In the genomic region with DNA sequence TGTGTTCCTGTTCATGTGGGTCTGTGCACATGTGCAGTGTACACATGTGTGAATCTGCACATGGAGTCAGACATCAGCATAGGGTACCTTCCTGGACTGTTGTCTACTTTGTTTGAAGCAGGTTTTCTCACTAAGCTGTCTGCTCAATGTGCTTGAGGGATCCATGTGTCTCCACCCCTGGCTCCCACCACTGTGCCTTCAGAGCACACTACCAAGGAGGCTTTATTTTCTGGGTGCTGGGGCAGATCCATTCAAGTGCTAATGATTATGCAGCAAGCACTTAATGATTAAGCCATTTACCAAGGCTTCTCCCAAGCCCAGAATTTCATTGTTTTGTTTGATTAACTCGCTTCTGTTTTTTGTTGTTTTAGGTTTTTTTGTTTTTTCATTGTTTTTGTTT, we compare ENCODE assay signal across 18 mouse cellular contexts.
"Had no signal": no experiment of that assay in that cellular context is flagged by ENCODE, and none has a peak within 500 bp of the region (broad histone marks: within the 10 kb centered on the region; RNA-seq: fewer than 3 reads in every experiment).

No protein-coding gene starts in this region.

- H3K4me1 ChIP-seq: intestine, embryonic 15.5 days; limb, embryonic 12.5 days; liver, embryonic 13.5 days; lung, embryonic 15.5 days; neural tube, embryonic 13.5 days had no signal

- H3K27ac ChIP-seq: intestine, embryonic 15.5 days; layer of hippocampus, adult 2 months; limb, embryonic 12.5 days; liver, embryonic 13.5 days; lung, embryonic 15.5 days; macrophage; neural tube, embryonic 13.5 days; stomach, embryonic 15.5 days had no signal

- DNase-seq: kidney, adult 18-20 months; liver; liver, embryonic 13.5 days; liver, postnatal 0 days; lung, postnatal 14 days; midbrain, embryonic 14.5 days; retina, postnatal 1 day; right cerebral cortex, postnatal 4 days; thymus, adult 2 months; thymus, postnatal 25 days had no signal

- H3K36me3 ChIP-seq: intestine, embryonic 15.5 days; limb, embryonic 12.5 days; liver, embryonic 13.5 days; lung, embryonic 15.5 days; neural tube, embryonic 13.5 days; stomach, embryonic 15.5 days had no signal

- H3K9ac ChIP-seq: intestine, embryonic 15.5 days; limb, embryonic 12.5 days; liver, embryonic 13.5 days; liver, postnatal 0 days; lung, embryonic 15.5 days; neural tube, embryonic 13.5 days; stomach, embryonic 15.5 days had no signal

- ATAC-seq: intestine, embryonic 15.5 days; liver, postnatal 0 days had no signal

- H3K27me3 ChIP-seq: intestine, embryonic 15.5 days; limb, embryonic 12.5 days; liver, embryonic 13.5 days; lung, embryonic 15.5 days; megakaryocyte, embryonic 14.5 days; neural tube, embryonic 13.5 days; stomach, embryonic 15.5 days had no signal

- H3K4me2 ChIP-seq: intestine, embryonic 15.5 days; limb, embryonic 12.5 days; liver, embryonic 13.5 days; lung, embryonic 15.5 days; neural tube, embryonic 13.5 days; stomach, embryonic 15.5 days had no signal

- H3K9me3 ChIP-seq: intestine, embryonic 15.5 days; limb, embryonic 12.5 days; liver, embryonic 13.5 days; lung, embryonic 15.5 days; megakaryocyte, embryonic 14.5 days; neural tube, embryonic 13.5 days; stomach, embryonic 15.5 days had no signal

- H3K4me3 ChIP-seq: intestine, embryonic 15.5 days; layer of hippocampus, adult 2 months; limb, embryonic 12.5 days; liver, embryonic 13.5 days; lung, embryonic 15.5 days; megakaryocyte, embryonic 14.5 days; neural tube, embryonic 13.5 days; stomach, embryonic 15.5 days had no signal
